Mouse (Mus musculus): ENCODE results near the gene 9230113P08Rik.
"Not testable (repeated sequence)": the region's sequence is repeated elsewhere in the genome, so short reads cannot be mapped to it uniquely, and the experiment has no call there.

9230113P08Rik gene

DNA sequence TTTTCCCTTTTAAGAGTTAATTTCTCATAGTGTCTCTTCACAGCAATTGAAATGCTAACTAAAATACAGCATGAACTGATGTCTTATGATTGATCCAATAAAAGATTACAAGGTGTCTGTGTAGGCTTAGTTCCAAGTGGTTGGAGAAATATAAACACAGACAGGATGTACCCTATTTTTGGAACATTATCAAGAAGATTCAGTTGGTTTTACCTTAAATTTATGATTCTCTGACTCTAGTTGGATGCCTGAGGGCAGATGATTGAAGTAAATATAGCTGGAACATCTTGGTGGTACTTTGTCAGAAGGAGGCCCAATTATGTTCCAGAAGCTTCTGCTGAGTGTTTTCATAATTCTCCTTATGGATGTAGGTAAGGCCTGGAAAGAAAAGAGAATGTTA is at the start of gene 9230113P08Rik:
Gene 9230113P08Rik, plus strand, starts transcription at position 301 of the 400 bp plus-strand sequence.
- DNase-seq = not testable (repeated sequence)

GRCm38 (mm10) chr9:35893112-35893511 is 15.1 kb upstream of the 9230113P08Rik start:
- not testable (repeated sequence) for DNase-seq

GRCm38 (mm10) chr9:35904494-35904893 is 3.7 kb upstream of the 9230113P08Rik start:
- no peak for DNase-seq

DNA sequence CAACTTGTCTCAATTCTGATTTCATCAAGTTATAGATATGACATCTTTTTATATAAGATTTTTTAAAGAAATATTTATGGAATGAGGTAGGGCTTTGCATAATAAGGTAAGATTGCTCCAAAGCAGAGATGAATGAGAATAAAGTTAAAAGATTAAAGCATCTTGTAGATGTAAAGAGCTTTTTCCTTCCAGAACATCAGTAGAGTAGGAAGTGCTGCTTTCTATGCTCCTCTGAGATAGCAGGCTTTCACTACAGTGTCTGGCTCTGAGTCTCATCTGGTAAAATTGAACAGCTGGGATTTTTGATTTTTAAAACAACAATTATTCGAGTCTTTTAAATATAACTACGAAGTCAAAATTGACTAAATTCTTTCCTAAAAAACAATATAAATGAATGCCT is 22.6 kb downstream of the 9230113P08Rik start:
- DNase-seq = no peak

Data from cerebellum, adult 11-12 months (tissue).